Mouse (Mus musculus) heart, embryonic 11.5 days (tissue): ENCODE data around the gene Ppfibp1. TPM values are rescaled to one million over a fixed set of nuclear protein-coding genes. Genes with fewer than 3 reads are reported as not detected.

Source experiments
- ATAC-seq: fragments of 200-750 bp; cut with Nextera tagmentation; replicated peaks from 2 replicates; pipeline ENCODE4 v1.8.0; 2017; ENCODE audit warnings: moderate library complexity; ENCODE audit not compliant: insufficient number of reproducible peaks, low FRiP score, low TSS enrichment
- H3K27ac ChIP-seq: fragments of 300-500 bp; sonication (generic); 2 replicates; pipeline ENCODE4 v1.5.1; 2014; ENCODE audit warnings: mild to moderate bottlenecking, low read depth, low read length
- H3K27me3 ChIP-seq: fragments of 300-500 bp; sonication (generic); 2 replicates; pipeline ENCODE4 v1.6.1; 2014; ENCODE audit warnings: mild to moderate bottlenecking, low read length, mixed read lengths; ENCODE audit not compliant: control insufficient read depth, insufficient read depth
- H3K36me3 ChIP-seq: fragments of 300-500 bp; sonication (generic); 2 replicates; pipeline ENCODE4 v1.6.1; 2014; ENCODE audit warnings: mild to moderate bottlenecking, low read length, moderate library complexity, mixed read lengths; ENCODE audit not compliant: control insufficient read depth, insufficient read depth
- H3K4me1 ChIP-seq: fragments of 300-500 bp; sonication (generic); 2 replicates; pipeline ENCODE4 v1.6.1; 2014; ENCODE audit warnings: low read length; ENCODE audit not compliant: control insufficient read depth, insufficient read depth
- H3K4me2 ChIP-seq: fragments of 300-500 bp; sonication (generic); 2 replicates; pipeline ENCODE4 v1.6.1; 2014; ENCODE audit warnings: mild to moderate bottlenecking, moderate library complexity
- H3K4me3 ChIP-seq: fragments of 300-500 bp; sonication (generic); 2 replicates; pipeline ENCODE4 v1.5.1; 2014; ENCODE audit warnings: low read depth, low read length
- H3K9ac ChIP-seq: fragments of 300-500 bp; sonication (generic); 2 replicates; pipeline ENCODE4 v1.6.1; 2014; ENCODE audit warnings: mild to moderate bottlenecking, low read depth, low read length, moderate library complexity
- H3K9me3 ChIP-seq: fragments of 300-500 bp; sonication (generic); replicated peaks from 2 replicates; pipeline ENCODE4 v1.6.1; 2016; ENCODE audit warnings: low read length; ENCODE audit not compliant: control insufficient read depth
- WGBS: fragments of 180-500 bp; shearing (Covaris S2); extraction: QIAGEN DNeasy Blood & Tissue Kit; methylation state at CpG from one replicate; pipeline ENCODE4 v1.1.7; 2014; ENCODE audit not compliant: insufficient replicate concordance; 5-methylcytosine and 5-hydroxymethylcytosine counted together
- polyA plus RNA-seq: library from polyadenylated mRNA; unstranded; fragments of >200 nt; fragmentation: Nextera tagmentation; extraction: Ambion mirVana; gene quantifications from 2 replicates; pipeline ENCODE4 v1.2.1, GENCODE M21; 2014

Ppfibp1 gene
- polyA plus RNA-seq, 1 experiment from 2014 or later: 78.0 TPM

GRCm38 (mm10) chr6:146972740-146973139 is 84.5 kb downstream of the Ppfibp1 start:
- no peak for ATAC-seq
- no peak overlapping the region for H3K9ac ChIP-seq
- no peaks in the 10 kb centered on the region for H3K36me3 ChIP-seq
- no peaks in the 10 kb centered on the region for H3K9me3 ChIP-seq
- no peaks in the 10 kb centered on the region for H3K27me3 ChIP-seq
- peaks cover 18% of the 10 kb centered on the region for H3K4me1 ChIP-seq
- H3K4me2 ChIP-seq: no peak overlapping the region
- no peak overlapping the region for H3K4me3 ChIP-seq
- 17% methylated on average over 1 of the region's 1 CpGs for WGBS
- 0 out of 2 replicates have a peak overlapping the region, but pooled peaks have one; percentile 10 for H3K27ac ChIP-seq

DNA sequence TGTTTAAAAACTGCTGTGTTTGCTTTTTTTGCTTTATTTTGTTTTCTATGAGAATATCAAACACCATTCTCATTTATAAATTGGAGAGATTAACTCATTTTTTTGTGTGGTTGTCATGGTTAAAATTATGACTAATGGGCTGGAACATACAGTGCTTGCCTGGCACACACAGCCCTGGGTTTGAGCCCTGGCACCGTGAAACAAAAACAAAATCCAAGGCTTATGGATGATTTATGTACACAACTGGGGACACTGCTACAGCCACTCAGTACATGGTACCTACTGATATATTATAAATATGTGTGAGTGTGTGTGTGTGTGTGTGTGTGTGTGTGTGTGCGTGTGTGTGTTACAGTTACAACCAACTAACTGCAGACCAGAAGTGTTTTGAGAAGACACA is 85.1 kb downstream of the Ppfibp1 start:
- Histone ChIP-seq H3K27me3 (no peaks in the 10 kb centered on the region), H3K9me3 (no peaks in the 10 kb centered on the region), H3K9ac (no peak overlapping the region), H3K4me3 (no peak overlapping the region), H3K36me3 (no peaks in the 10 kb centered on the region), H3K4me2 (no peak overlapping the region), H3K27ac (no peak overlapping the region), H3K4me1 (peaks cover 18% of the 10 kb centered on the region)
- no peak for ATAC-seq
- WGBS: 79% methylated on average over 2 of the region's 2 CpGs

GRCm38 (mm10) chr6:146973830-146974229 is 85.5 kb downstream of the Ppfibp1 start:
- Histone ChIP-seq H3K9me3 (no peaks in the 10 kb centered on the region), H3K4me2 (no peak overlapping the region), H3K9ac (no peak overlapping the region), H3K36me3 (no peaks in the 10 kb centered on the region), H3K4me3 (no peak overlapping the region), H3K27ac (no peak overlapping the region), H3K27me3 (no peaks in the 10 kb centered on the region), H3K4me1 (peaks cover 21% of the 10 kb centered on the region)
- no peak for ATAC-seq

- Histone ChIP-seq H3K4me3 (no peak overlapping the region), H3K4me1 (peaks cover 36% of the 10 kb centered on the region), H3K9ac (no peak overlapping the region), H3K9me3 (no peaks in the 10 kb centered on the region), H3K27ac (0 out of 2 replicates have a peak overlapping the region, but pooled peaks have one; percentile 17), H3K4me2 (no peak overlapping the region), H3K27me3 (no peaks in the 10 kb centered on the region), H3K36me3 (no peaks in the 10 kb centered on the region)
- WGBS: 58% methylated on average over 8 of the region's 8 CpGs
- ATAC-seq: no peak
These were observed 88.2 kb downstream of the Ppfibp1 start for GRCm38 (mm10) chr6:146976446-146976845.

DNA sequence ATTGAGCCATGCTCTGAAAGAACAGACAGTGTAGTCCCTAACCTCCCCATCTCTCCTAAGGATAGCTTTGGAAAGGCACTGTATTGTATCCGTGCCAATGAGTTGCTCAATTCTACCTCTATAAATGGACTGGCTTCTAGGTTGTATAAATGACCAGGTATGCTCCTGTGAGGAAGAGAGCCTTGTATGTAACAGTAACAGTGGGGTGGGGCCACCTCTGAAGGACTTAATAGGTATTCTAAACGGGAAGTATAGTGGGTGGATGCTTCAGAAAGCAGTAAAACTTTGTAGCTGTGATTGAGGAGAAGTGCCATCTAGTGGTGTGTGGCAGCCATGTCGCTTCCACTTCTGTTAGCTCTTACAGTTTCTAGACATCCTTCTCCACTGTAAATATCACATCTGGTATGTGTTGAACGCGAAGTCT is 90.4 kb downstream of the Ppfibp1 start:
- Histone ChIP-seq H3K27ac (peak overlapping the region; percentile 83; the same call in 1 of the 2 replicates), H3K4me3 (no peak overlapping the region), H3K36me3 (no peaks in the 10 kb centered on the region; the same call in 1 of the 2 replicates), H3K4me1 (peaks cover 31% of the 10 kb centered on the region), H3K27me3 (no peaks in the 10 kb centered on the region), H3K9me3 (no peaks in the 10 kb centered on the region), H3K4me2 (no peak overlapping the region), H3K9ac (no peak overlapping the region)
- no peak for ATAC-seq
- WGBS: 53% methylated on average over 5 of the region's 5 CpGs

DNA sequence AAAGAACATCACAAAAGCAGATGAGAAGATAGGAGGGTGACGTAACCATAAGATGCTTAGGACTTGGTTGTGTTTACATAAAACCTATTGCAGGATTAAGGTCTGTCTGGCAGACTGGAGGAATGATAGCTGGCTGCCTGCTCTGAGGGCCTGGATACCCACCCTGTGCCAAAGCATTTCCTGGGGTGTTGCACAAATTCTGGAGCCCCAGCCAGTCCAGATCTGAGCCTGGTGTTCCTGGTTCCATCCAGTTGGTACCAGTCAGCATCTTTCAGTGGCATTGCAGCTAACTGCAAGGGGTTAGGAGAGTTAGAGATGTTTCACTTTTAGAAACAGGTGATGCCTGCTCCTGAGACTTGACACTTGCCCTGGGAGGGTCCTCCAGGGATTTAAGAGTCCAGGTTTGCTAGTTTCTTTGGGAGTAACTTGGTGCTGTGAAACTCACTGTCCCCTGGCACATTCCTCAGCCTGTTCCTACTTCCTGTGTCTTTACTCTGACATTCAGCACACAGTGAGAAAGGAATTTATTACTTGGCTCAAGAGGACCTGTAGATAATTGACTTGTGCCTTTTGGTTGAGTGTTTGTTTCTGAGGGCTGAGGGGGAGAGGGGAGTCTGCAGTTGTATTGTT is 90.9 kb downstream of the Ppfibp1 start:
- H3K4me1 ChIP-seq: peaks cover 31% of the 10 kb centered on the region
- H3K4me2 ChIP-seq: peak overlapping the region; percentile 7
- H3K36me3 ChIP-seq: no peaks in the 10 kb centered on the region; the same call in 1 of the 2 replicates
- no peak for ATAC-seq
- peak overlapping the region; percentile 83 for H3K27ac ChIP-seq
- H3K4me3 ChIP-seq: no peak overlapping the region
- 42% methylated on average over 1 of the region's 1 CpGs for WGBS
- H3K9ac ChIP-seq: no peak overlapping the region
- H3K27me3 ChIP-seq: no peaks in the 10 kb centered on the region
- no peaks in the 10 kb centered on the region for H3K9me3 ChIP-seq

DNA sequence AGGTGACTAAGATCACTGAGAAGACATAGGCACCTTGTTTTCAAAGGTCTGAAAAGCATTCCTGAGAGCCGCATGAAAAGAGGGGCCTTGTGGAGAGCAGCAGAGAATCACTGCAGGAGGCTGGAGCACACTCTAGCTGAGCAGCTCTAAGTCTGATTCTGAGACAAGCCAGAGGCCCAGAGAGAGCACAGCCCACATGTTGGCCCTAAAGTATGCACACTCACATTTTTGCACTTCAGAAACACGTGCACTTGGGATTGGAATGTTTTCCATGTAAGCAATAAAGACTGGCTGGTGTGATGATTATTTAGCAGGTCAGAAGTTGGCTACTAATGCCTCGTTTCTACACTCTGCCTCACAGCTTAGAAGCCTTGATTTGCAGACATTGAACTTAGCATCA is 91.7 kb downstream of the Ppfibp1 start:
- Histone ChIP-seq H3K36me3 (no peaks in the 10 kb centered on the region; the same call in 1 of the 2 replicates), H3K4me3 (no peak overlapping the region), H3K9ac (no peak overlapping the region; the same call in 1 of the 2 replicates), H3K27me3 (no peaks in the 10 kb centered on the region), H3K9me3 (no peaks in the 10 kb centered on the region), H3K4me1 (peaks cover 31% of the 10 kb centered on the region), H3K27ac (peak overlapping the region; percentile 83), H3K4me2 (peak overlapping the region; percentile 7; the same call in 1 of the 2 replicates)
- 29% methylated on average over 3 of the region's 3 CpGs for WGBS
- ATAC-seq: 0 out of 2 replicates have a peak, but pooled peaks have one; percentile 53

DNA sequence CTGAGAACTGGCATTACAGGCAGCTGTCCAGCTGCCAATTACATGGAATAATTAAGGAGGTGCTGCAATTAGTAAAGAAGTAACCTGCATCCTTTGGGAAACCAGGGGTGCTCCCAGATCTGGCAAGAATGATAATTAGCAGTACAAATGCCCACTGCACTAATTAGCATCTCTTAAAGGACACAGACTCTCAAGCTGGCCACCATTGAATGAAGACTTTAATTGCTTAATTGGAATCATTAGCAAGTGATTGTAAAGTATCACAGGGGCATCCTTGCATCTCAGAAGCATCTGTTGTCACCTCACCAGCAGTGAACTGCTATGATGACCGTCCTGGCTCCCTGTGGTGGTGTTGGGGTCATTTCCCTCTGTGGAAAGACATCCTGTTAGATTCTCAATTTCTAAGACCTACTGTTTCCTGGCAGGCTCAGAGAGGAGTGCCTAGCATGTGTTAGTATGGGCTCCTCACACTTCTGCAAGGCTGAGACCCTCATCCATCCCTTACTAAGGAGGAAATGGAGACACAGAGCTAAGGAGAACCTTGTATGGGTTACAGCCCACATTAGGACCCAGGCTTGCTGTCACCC is 93.1 kb downstream of the Ppfibp1 start:
- no peak overlapping the region for H3K27ac ChIP-seq
- H3K4me1 ChIP-seq: peaks cover 39% of the 10 kb centered on the region
- H3K4me3 ChIP-seq: no peak overlapping the region
- H3K9me3 ChIP-seq: no peaks in the 10 kb centered on the region
- H3K27me3 ChIP-seq: no peaks in the 10 kb centered on the region
- 65% methylated on average over 1 of the region's 1 CpGs for WGBS
- H3K9ac ChIP-seq: no peak overlapping the region
- ATAC-seq: no peak
- no peaks in the 10 kb centered on the region; the same call in 1 of the 2 replicates for H3K36me3 ChIP-seq
- H3K4me2 ChIP-seq: no peak overlapping the region
